Mouse (Mus musculus) forebrain, postnatal 0 days (tissue): ENCODE results near the gene Atp5e. TPM values are rescaled to one million over a fixed set of nuclear protein-coding genes. Genes with fewer than 3 reads are reported as not detected.
A peak's percentile ranks its signal among the peaks of the same experiment; 100 is the strongest.

ENCODE experiments used
- ATAC-seq: fragments of 200-750 bp; cut with Nextera tagmentation; 2 replicates; pipeline ENCODE4 v1.8.0; 2017; ENCODE audit warnings: mild to moderate bottlenecking, moderate library complexity
- DNase-seq: peaks from one replicate; pipeline ENCODE4 v3.0.0-alpha.2; 2015
- H3K27ac ChIP-seq: fragments of 300-500 bp; sonication (generic); 2 replicates; pipeline ENCODE4 v1.5.1; 2014; ENCODE audit warnings: low read depth, mild to moderate bottlenecking, antibody characterized with exemption, low read length, moderate library complexity, mixed read lengths
- H3K27me3 ChIP-seq: fragments of 300-500 bp; sonication (generic); 2 replicates; pipeline ENCODE4 v1.6.1; 2014; ENCODE audit warnings: mild to moderate bottlenecking, low read length, mixed read lengths; ENCODE audit not compliant: insufficient read depth
- H3K36me3 ChIP-seq: fragments of 300-500 bp; sonication (generic); 2 replicates; pipeline ENCODE4 v1.6.1; 2014; ENCODE audit warnings: mild to moderate bottlenecking, moderate library complexity; ENCODE audit not compliant: insufficient read depth
- H3K4me1 ChIP-seq: fragments of 300-500 bp; sonication (generic); 2 replicates; pipeline ENCODE4 v1.6.1; 2014; ENCODE audit warnings: antibody characterized with exemption; ENCODE audit not compliant: insufficient read depth
- H3K4me2 ChIP-seq: fragments of 300-500 bp; sonication (generic); 2 replicates; pipeline ENCODE4 v1.6.1; 2014; ENCODE audit warnings: low read depth, mild to moderate bottlenecking, moderate library complexity
- H3K4me3 ChIP-seq: fragments of 300-500 bp; sonication (generic); 2 replicates; pipeline ENCODE4 v1.5.1; 2014; ENCODE audit warnings: low read depth, low read length, mixed read lengths
- H3K9ac ChIP-seq: fragments of 300-500 bp; sonication (generic); 2 replicates; pipeline ENCODE4 v1.6.1; 2014; ENCODE audit warnings: mild to moderate bottlenecking
- H3K9me3 ChIP-seq: fragments of 300-500 bp; sonication (generic); 2 replicates; pipeline ENCODE4 v1.6.1; 2016; ENCODE audit warnings: low read length
- CTCF ChIP-seq: sonication (generic); IDR thresholded peaks from 2 replicates; pipeline ENCODE4 v1.5.1; 2016; ENCODE audit warnings: antibody characterized with exemption, control low read depth, low read depth
- WGBS: fragments of 180-500 bp; shearing (Covaris S2); extraction: QIAGEN DNeasy Blood & Tissue Kit; methylation state at CpG from one replicate; pipeline ENCODE4 v1.1.7; 2014; 5-methylcytosine and 5-hydroxymethylcytosine counted together
- polyA plus RNA-seq: library from polyadenylated mRNA; unstranded; fragments of >200 nt; fragmentation: Nextera tagmentation; extraction: Ambion mirVana; gene quantifications from 2 replicates; pipeline ENCODE4 v1.2.1, GENCODE M21; 2015
- total RNA-seq: library from RNA; depleted of rRNA; stranded (reverse); fragments of >200 nt; gene quantifications from 2 replicates; pipeline ENCODE4 v1.2.3, GENCODE M21; 2014

Atp5e gene
- total and polyA plus RNA-seq, 2 experiments from 2014 or later = 587 to 714 TPM

- Histone ChIP-seq H3K27ac (no peak overlapping the region), H3K4me3 (no peak overlapping the region), H3K36me3 (no peaks in the 10 kb centered on the region), H3K4me1 (no peaks in the 10 kb centered on the region), H3K27me3 (no peaks in the 10 kb centered on the region), H3K4me2 (no peak overlapping the region), H3K9ac (no peak overlapping the region), H3K9me3 (0 out of 2 replicates have a peak, but pooled peaks cover 3% of the 10 kb centered on the region)
- no peak for ATAC-seq
- no peak for DNase-seq
- TF ChIP-seq CTCF = no peak
- WGBS = 72% methylated on average over 2 of the region's 2 CpGs
Measured at GRCm38 (mm10) chr2:174492858-174493257, 29.0 kb upstream of the Atp5e start.

- no peaks in the 10 kb centered on the region for H3K27me3 ChIP-seq
- no peak overlapping the region for H3K27ac ChIP-seq
- H3K36me3 ChIP-seq = no peaks in the 10 kb centered on the region
- no peaks in the 10 kb centered on the region for H3K4me1 ChIP-seq
- DNase-seq (no peak), ATAC-seq (no peak)
- H3K4me3 ChIP-seq = no peak overlapping the region
- H3K9me3 ChIP-seq = no peaks in the 10 kb centered on the region
- H3K4me2 ChIP-seq = no peak overlapping the region
- 94% methylated on average over 5 of the region's 5 CpGs for WGBS
- no peak for TF ChIP-seq CTCF
- H3K9ac ChIP-seq = no peak overlapping the region
Measured at GRCm38 (mm10) chr2:174487005-174487404, 23.1 kb upstream of the Atp5e start.

GRCm38 (mm10) chr2:174478746-174479145 lies 14.8 kb upstream of the Atp5e start:
- Histone ChIP-seq H3K36me3 (no peaks in the 10 kb centered on the region), H3K9me3 (no peaks in the 10 kb centered on the region), H3K27me3 (no peaks in the 10 kb centered on the region), H3K4me1 (no peaks in the 10 kb centered on the region), H3K27ac (no peak overlapping the region), H3K4me2 (no peak overlapping the region), H3K9ac (no peak overlapping the region), H3K4me3 (no peak overlapping the region)
- no peak for TF ChIP-seq CTCF
- ATAC-seq (no peak), DNase-seq (no peak)
- WGBS = 74% methylated on average over 5 of the region's 5 CpGs

- TF ChIP-seq CTCF = no peak
- ATAC-seq (no peak), DNase-seq (no peak)
- Histone ChIP-seq H3K27me3 (no peaks in the 10 kb centered on the region), H3K36me3 (no peaks in the 10 kb centered on the region), H3K4me1 (no peaks in the 10 kb centered on the region), H3K9ac (no peak overlapping the region), H3K9me3 (no peaks in the 10 kb centered on the region), H3K4me3 (no peak overlapping the region), H3K27ac (no peak overlapping the region), H3K4me2 (no peak overlapping the region)
- 75% methylated on average over 3 of the region's 3 CpGs for WGBS
Measured at GRCm38 (mm10) chr2:174477543-174478319, 13.8 kb upstream of the Atp5e start.

- ATAC-seq (no peak), DNase-seq (no peak)
- Histone ChIP-seq H3K9ac (no peak overlapping the region), H3K27me3 (no peaks in the 10 kb centered on the region), H3K4me2 (peak overlapping the region; percentile 67), H3K9me3 (no peaks in the 10 kb centered on the region), H3K36me3 (peaks cover 2% of the 10 kb centered on the region; the same call in 1 of the 2 replicates), H3K4me3 (peak overlapping the region; percentile 66; the same call in 1 of the 2 replicates), H3K27ac (no peak overlapping the region), H3K4me1 (no peaks in the 10 kb centered on the region)
- 75% methylated on average over 5 of the region's 5 CpGs for WGBS
- no peak for TF ChIP-seq CTCF
Measured at GRCm38 (mm10) chr2:174473550-174473927, 9.6 kb upstream of the Atp5e start.

GRCm38 (mm10) chr2:174472818-174473549 lies 9.1 kb upstream of the Atp5e start, which contains the start of gene Prelid3b:
TSS of gene Prelid3b (minus strand) at chr2:174473081.
- H3K27ac ChIP-seq = 0 out of 2 replicates have a peak within 1 kb of the TSS, but pooled peaks have one; percentile 50
- no peaks in the 10 kb centered on the region for H3K9me3 ChIP-seq
- no peak for TF ChIP-seq CTCF
- peak within 1 kb of the TSS; percentile 67 for H3K4me2 ChIP-seq
- DNase-seq (peak; percentile 99), ATAC-seq (peak; percentile 99)
- H3K4me3 ChIP-seq = peak within 1 kb of the TSS; percentile 66
- no peaks in the 10 kb centered on the region for H3K27me3 ChIP-seq
- H3K4me1 ChIP-seq = no peaks in the 10 kb centered on the region
- peak within 1 kb of the TSS; percentile 61 for H3K9ac ChIP-seq
- WGBS = 4% methylated on average over 53 of the region's 53 CpGs
- peaks cover 6% of the 10 kb centered on the region; the same call in 1 of the 2 replicates for H3K36me3 ChIP-seq

GRCm38 (mm10) chr2:174472407-174472806 lies 8.5 kb upstream of the Atp5e start:
- ATAC-seq (peak; percentile 35), DNase-seq (no peak)
- Histone ChIP-seq H3K4me3 (peak overlapping the region; percentile 66), H3K9ac (peak overlapping the region; percentile 61), H3K4me1 (no peaks in the 10 kb centered on the region), H3K9me3 (no peaks in the 10 kb centered on the region), H3K4me2 (peak overlapping the region; percentile 67), H3K36me3 (peaks cover 9% of the 10 kb centered on the region; the same call in 1 of the 2 replicates), H3K27ac (0 out of 2 replicates have a peak overlapping the region, but pooled peaks have one; percentile 50), H3K27me3 (no peaks in the 10 kb centered on the region)
- WGBS = 9% methylated on average over 30 of the region's 30 CpGs
- TF ChIP-seq CTCF = no peak
